Mouse (Mus musculus): ENCODE measurements at regions not wholly inside any gene's neighbourhood (a gene's known extent, or its start where the extent isn't known, plus 50 kb on each side); places are given as distances from the start of the nearest gene placed in this dataset.

DNA sequence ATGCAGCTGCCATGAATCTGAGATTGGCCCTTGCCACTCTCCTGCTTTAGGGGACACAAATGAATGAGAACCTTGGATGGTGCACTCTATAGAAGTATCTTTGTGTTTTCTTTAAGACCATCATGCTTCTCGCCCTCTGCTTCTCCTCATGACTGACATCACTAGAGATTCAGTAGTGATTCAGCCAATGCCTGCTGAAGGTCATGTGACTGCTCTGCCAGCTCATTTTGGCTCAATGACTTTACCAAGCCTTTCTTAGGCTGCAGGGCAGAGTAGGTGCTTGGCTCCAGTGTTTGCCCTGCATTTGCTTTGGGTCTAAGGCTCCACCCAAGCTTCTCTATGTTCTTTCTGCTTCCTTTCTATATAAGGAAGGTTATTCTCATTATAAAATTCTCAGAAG lies 190.1 kb upstream of the Tnp1 start:
- Histone ChIP-seq H3K27me3 (ENCODE audit: control insufficient read depth, insufficient read depth, insufficient read length) (no peaks in the 10 kb centered on the region), H3K36me3 (ENCODE audit: control insufficient read depth, insufficient read depth) (no peaks in the 10 kb centered on the region), H3ac (ENCODE audit: control insufficient read depth, insufficient read length, low read depth) (no peak overlapping the region), H3K79me2 (ENCODE audit: control insufficient read depth, insufficient read depth) (no peaks in the 10 kb centered on the region), H3K4me3 (ENCODE audit: insufficient read depth, poor library complexity, severe bottlenecking) (no peak overlapping the region), H3K79me3 (ENCODE audit: low read depth) (no peaks in the 10 kb centered on the region)
- TF ChIP-seq USF1 (IDR thresholded peaks at IDR 0.05; ENCODE audit: low read depth) (peak; percentile 43), MAX (IDR thresholded peaks at IDR 0.05) (no peak)

DNA sequence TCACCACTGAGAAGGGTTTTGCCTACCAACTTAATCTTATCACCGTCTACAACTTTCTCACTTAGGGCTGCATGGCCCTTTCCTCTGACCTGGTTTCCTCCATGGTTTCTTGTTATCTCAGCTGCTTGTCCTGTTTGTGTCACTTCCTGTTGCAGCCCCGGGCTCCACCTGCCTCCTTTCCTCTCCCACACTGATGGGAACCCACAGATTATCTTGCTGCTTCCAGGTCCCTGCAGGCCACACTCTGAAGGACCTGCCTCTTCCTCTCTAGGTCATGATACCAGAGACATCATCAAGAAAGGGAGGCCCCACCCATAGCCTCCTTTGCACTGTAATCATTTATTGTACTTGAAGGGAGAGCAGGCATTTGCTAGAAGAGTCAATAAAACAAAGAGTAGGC lies 184.4 kb upstream of the Tnp1 start:
- H3K36me3 ChIP-seq (ENCODE audit: control insufficient read depth, insufficient read depth) = no peaks in the 10 kb centered on the region
- no peaks in the 10 kb centered on the region for H3K79me3 ChIP-seq (ENCODE audit: low read depth)
- no peak overlapping the region for H3ac ChIP-seq (ENCODE audit: control insufficient read depth, insufficient read length, low read depth)
- H3K79me2 ChIP-seq (ENCODE audit: control insufficient read depth, insufficient read depth) = no peaks in the 10 kb centered on the region
- no peaks in the 10 kb centered on the region for H3K27me3 ChIP-seq (ENCODE audit: control insufficient read depth, insufficient read depth, insufficient read length)
- TF ChIP-seq CTCF (IDR thresholded peaks at IDR 0.05; ENCODE audit: control insufficient read depth, insufficient read depth, insufficient read length) = no peak
- TF ChIP-seq MYOG (IDR thresholded peaks at IDR 0.05; ENCODE audit: control insufficient read depth, extremely low read depth, insufficient read length) = no peak
- no peak for TF ChIP-seq USF1 (IDR thresholded peaks at IDR 0.05; ENCODE audit: low read depth)
- no peak for TF ChIP-seq FOSL1 (IDR thresholded peaks at IDR 0.05; ENCODE audit: insufficient read depth, low read length, poor library complexity, severe bottlenecking)
- H3K4me3 ChIP-seq (ENCODE audit: insufficient read depth, poor library complexity, severe bottlenecking) = no peak overlapping the region

DNA sequence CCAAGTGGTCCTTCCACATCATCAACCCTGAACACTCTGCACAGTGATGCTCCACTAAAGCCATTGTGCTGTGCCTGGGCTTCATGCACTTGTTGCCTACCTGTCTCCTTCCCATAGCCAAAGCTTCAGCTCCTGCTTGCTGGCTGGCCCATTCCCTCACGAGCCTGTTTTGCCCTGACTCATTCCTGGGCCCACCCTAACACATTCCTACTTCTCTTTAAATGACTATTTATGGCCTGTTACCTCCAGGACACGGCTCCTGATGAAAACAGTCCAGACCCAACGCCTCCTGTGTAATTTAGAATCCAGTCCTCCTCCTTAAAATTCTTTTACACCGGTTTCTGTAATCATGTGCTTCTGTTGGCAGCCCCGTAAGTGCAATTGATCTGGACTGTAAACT lies 175.1 kb upstream of the Tnp1 start:
- H3K4me3 ChIP-seq (ENCODE audit: insufficient read depth, poor library complexity, severe bottlenecking) = no peak overlapping the region
- H3K36me3 ChIP-seq (ENCODE audit: control insufficient read depth, insufficient read depth) = no peaks in the 10 kb centered on the region
- H3K79me3 ChIP-seq (ENCODE audit: low read depth) = no peaks in the 10 kb centered on the region
- H3ac ChIP-seq (ENCODE audit: control insufficient read depth, insufficient read length, low read depth) = no peak overlapping the region
- TF ChIP-seq USF1 (IDR thresholded peaks at IDR 0.05; ENCODE audit: low read depth) (no peak), FOSL1 (IDR thresholded peaks at IDR 0.05; ENCODE audit: insufficient read depth, low read length, poor library complexity, severe bottlenecking) (no peak), MYOG (IDR thresholded peaks at IDR 0.05; ENCODE audit: control insufficient read depth, extremely low read depth, insufficient read length) (no peak), MYOD1 (IDR thresholded peaks at IDR 0.05; ENCODE audit: control insufficient read depth, insufficient read length, low read depth) (no peak), MAX (IDR thresholded peaks at IDR 0.05) (no peak), CEBPB (IDR thresholded peaks at IDR 0.05; ENCODE audit: low read depth) (no peak), CTCF (IDR thresholded peaks at IDR 0.05; ENCODE audit: control insufficient read depth, insufficient read depth, insufficient read length) (no peak)
- H3K79me2 ChIP-seq (ENCODE audit: control insufficient read depth, insufficient read depth) = no peaks in the 10 kb centered on the region
- no peaks in the 10 kb centered on the region for H3K27me3 ChIP-seq (ENCODE audit: control insufficient read depth, insufficient read depth, insufficient read length)

DNA sequence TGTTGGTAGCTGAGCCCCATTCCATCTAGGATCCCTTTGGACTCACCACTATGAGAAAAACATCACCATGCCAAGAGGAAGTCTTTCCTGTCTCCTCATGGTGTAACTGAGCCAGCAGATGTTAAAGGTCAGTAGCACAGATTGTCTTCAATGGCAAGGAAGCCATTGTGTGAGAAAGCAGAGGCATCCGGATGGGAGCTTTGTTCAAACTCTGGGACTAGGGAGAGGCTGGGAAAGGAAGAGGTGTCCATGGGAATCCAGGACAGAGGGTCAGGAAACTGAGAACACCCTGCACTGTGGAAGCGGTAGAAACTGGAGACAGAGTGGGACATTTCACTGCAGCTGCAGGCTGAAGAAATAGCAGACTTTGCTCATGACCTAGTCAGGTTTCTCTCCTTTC lies 173.1 kb upstream of the Tnp1 start:
- H3K27me3 ChIP-seq (ENCODE audit: control insufficient read depth, insufficient read depth, insufficient read length) = no peaks in the 10 kb centered on the region
- no peak overlapping the region for H3K4me3 ChIP-seq (ENCODE audit: insufficient read depth, poor library complexity, severe bottlenecking)
- H3K79me3 ChIP-seq (ENCODE audit: low read depth) = no peaks in the 10 kb centered on the region
- no peak for TF ChIP-seq MAX (IDR thresholded peaks at IDR 0.05)
- no peaks in the 10 kb centered on the region for H3K36me3 ChIP-seq (ENCODE audit: control insufficient read depth, insufficient read depth)
- H3ac ChIP-seq (ENCODE audit: control insufficient read depth, insufficient read length, low read depth) = no peak overlapping the region
- H3K79me2 ChIP-seq (ENCODE audit: control insufficient read depth, insufficient read depth) = no peaks in the 10 kb centered on the region

DNA sequence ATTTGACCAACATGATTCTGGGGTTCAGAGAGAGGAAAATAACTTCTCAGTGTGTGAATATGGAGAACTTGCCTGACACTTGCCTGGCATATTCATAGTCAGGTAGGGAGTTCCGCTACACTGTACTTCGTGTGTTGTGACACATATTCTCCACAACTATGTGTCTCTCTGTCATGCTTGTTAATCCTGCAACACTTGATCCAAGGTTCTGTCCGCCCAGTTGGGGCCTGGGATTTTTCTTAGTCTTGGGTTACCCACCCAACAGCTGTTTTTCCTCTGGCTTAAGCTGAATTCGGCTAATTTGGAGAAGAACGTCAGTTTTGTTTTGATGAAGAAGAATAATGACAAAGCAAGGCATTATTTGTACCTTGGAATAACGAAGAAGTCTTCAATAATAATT lies 168.8 kb upstream of the Tnp1 start:
- Histone ChIP-seq H3K36me3 (ENCODE audit: control insufficient read depth, insufficient read depth) (no peaks in the 10 kb centered on the region), H3K4me3 (ENCODE audit: insufficient read depth, poor library complexity, severe bottlenecking) (no peak overlapping the region), H3K79me3 (ENCODE audit: low read depth) (no peaks in the 10 kb centered on the region), H3K79me2 (ENCODE audit: control insufficient read depth, insufficient read depth) (no peaks in the 10 kb centered on the region), H3ac (ENCODE audit: control insufficient read depth, insufficient read length, low read depth) (no peak overlapping the region), H3K27me3 (ENCODE audit: control insufficient read depth, insufficient read depth, insufficient read length) (no peaks in the 10 kb centered on the region)
- no peak for TF ChIP-seq USF1 (IDR thresholded peaks at IDR 0.05; ENCODE audit: low read depth)
- TF ChIP-seq MYOG (IDR thresholded peaks at IDR 0.05; ENCODE audit: control insufficient read depth, extremely low read depth, insufficient read length) = no peak
- TF ChIP-seq FOSL1 (IDR thresholded peaks at IDR 0.05; ENCODE audit: insufficient read depth, low read length, poor library complexity, severe bottlenecking) = no peak
- no peak for TF ChIP-seq MAX (IDR thresholded peaks at IDR 0.05)
- TF ChIP-seq CTCF (IDR thresholded peaks at IDR 0.05; ENCODE audit: control insufficient read depth, insufficient read depth, insufficient read length) = no peak
- no peak for TF ChIP-seq CEBPB (IDR thresholded peaks at IDR 0.05; ENCODE audit: low read depth)
- no peak for TF ChIP-seq MYOD1 (IDR thresholded peaks at IDR 0.05; ENCODE audit: control insufficient read depth, insufficient read length, low read depth)

DNA sequence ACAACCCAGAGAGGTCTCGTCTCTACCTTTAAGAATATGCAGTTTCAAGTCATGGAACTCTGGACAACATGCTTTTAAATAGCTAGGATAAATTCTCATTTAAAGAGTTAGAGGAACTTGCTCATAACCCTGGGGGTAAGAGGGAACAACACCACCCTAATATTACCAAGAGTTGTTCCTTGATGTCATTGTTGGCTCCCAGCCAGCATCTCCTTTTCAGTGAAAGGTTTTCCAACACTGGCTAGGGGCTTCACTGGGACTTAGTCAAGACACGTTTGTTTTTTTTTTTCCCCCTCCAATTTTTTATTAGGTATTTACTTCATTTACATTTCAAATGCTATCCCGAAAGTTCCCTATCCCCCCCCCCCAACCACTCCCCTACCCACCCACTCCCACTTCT lies 163.1 kb upstream of the Tnp1 start:
- H3K36me3 ChIP-seq (ENCODE audit: control insufficient read depth, insufficient read depth) = no peaks in the 10 kb centered on the region
- no peak overlapping the region for H3ac ChIP-seq (ENCODE audit: control insufficient read depth, insufficient read length, low read depth)
- H3K4me3 ChIP-seq (ENCODE audit: insufficient read depth, poor library complexity, severe bottlenecking) = no peak overlapping the region
- H3K79me3 ChIP-seq (ENCODE audit: low read depth) = no peaks in the 10 kb centered on the region
- H3K79me2 ChIP-seq (ENCODE audit: control insufficient read depth, insufficient read depth) = no peaks in the 10 kb centered on the region
- TF ChIP-seq FOSL1 (IDR thresholded peaks at IDR 0.05; ENCODE audit: insufficient read depth, low read length, poor library complexity, severe bottlenecking) (no peak), MAX (IDR thresholded peaks at IDR 0.05) (no peak), USF1 (IDR thresholded peaks at IDR 0.05; ENCODE audit: low read depth) (no peak), MYOD1 (IDR thresholded peaks at IDR 0.05; ENCODE audit: control insufficient read depth, insufficient read length, low read depth) (no peak), CTCF (IDR thresholded peaks at IDR 0.05; ENCODE audit: control insufficient read depth, insufficient read depth, insufficient read length) (no peak), CEBPB (IDR thresholded peaks at IDR 0.05; ENCODE audit: low read depth) (no peak), MYOG (IDR thresholded peaks at IDR 0.05; ENCODE audit: control insufficient read depth, extremely low read depth, insufficient read length) (no peak)
- H3K27me3 ChIP-seq (ENCODE audit: control insufficient read depth, insufficient read depth, insufficient read length) = no peaks in the 10 kb centered on the region

Measured in C2C12 (cell line).